Mouse (Mus musculus) stomach, embryonic 15.5 days (tissue): Measurements from ENCODE around the gene Fermt3. TPM values are rescaled to one million over a fixed set of nuclear protein-coding genes. Genes with fewer than 3 reads are reported as not detected.

Experiments
- ATAC-seq: fragments of 200-750 bp; cut with Nextera tagmentation; 2 replicates; pipeline ENCODE4 v1.8.0; 2017; ENCODE audit warnings: low read depth, moderate number of reproducible peaks, moderate TSS enrichment; ENCODE audit not compliant: insufficient read depth, low FRiP score
- H3K27ac ChIP-seq: fragments of 300-500 bp; sonication (generic); 2 replicates; pipeline ENCODE4 v1.5.1; 2015; ENCODE audit warnings: mild to moderate bottlenecking, inconsistent platforms
- H3K27me3 ChIP-seq: fragments of 300-500 bp; sonication (generic); replicated peaks from 2 replicates; pipeline ENCODE4 v1.6.1; 2015; ENCODE audit warnings: inconsistent platforms
- H3K36me3 ChIP-seq: fragments of 300-500 bp; sonication (generic); 2 replicates; pipeline ENCODE4 v1.6.1; 2015; ENCODE audit warnings: inconsistent platforms
- H3K4me1 ChIP-seq: fragments of 300-500 bp; sonication (generic); 2 replicates; pipeline ENCODE4 v1.6.1; 2015; ENCODE audit warnings: inconsistent platforms
- H3K4me2 ChIP-seq: fragments of 300-500 bp; sonication (generic); 2 replicates; pipeline ENCODE4 v1.6.1; 2015; ENCODE audit warnings: mild to moderate bottlenecking, inconsistent platforms
- H3K4me3 ChIP-seq: fragments of 300-500 bp; sonication (generic); replicated peaks from 2 replicates; pipeline ENCODE4 v1.5.1; 2015; ENCODE audit warnings: inconsistent platforms
- H3K9ac ChIP-seq: fragments of 300-500 bp; sonication (generic); 2 replicates; pipeline ENCODE4 v1.6.1; 2015; ENCODE audit warnings: inconsistent platforms
- H3K9me3 ChIP-seq: fragments of 300-500 bp; sonication (generic); 2 replicates; pipeline ENCODE4 v1.6.1; 2016; ENCODE audit warnings: inconsistent platforms
- WGBS: fragments of 180-500 bp; shearing (Covaris S2); methylation state at CpG from one replicate; pipeline ENCODE4 v1.1.7; 2015; 5-methylcytosine and 5-hydroxymethylcytosine counted together
- polyA plus RNA-seq: library from polyadenylated mRNA; unstranded; fragments of >200 nt; fragmentation: Nextera tagmentation; extraction: Ambion mirVana; gene quantifications from 2 replicates; pipeline ENCODE4 v1.2.1, GENCODE M21; 2015

Fermt3 gene
- 14.0 and 16.2 TPM in 2 replicates for polyA plus RNA-seq

DNA sequence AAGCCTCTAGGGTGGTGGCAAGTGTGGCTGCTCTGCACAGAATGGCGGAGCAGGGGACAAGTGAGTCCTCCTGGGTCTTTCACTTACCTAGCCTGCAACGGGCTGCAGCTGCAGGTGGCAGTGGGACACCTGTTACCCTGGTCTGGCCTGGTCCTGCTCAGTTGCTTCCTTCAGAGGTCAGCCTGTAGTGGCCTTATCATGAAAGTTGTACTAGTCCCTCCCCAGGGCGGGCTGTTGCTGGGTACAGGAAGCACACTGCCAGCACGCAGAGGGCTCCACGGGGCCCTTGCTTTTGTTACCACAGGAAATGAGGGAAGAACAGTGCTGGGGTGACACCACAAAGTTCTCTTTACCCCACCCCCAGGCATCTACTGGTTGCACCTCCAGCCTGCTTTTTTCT lies at the start of gene Fermt3:
Fermt3 (minus strand) TSS at position 279 of the 400 bp plus-strand sequence.
- H3K4me2 ChIP-seq, result no peak within 1 kb of the TSS
- H3K27ac ChIP-seq, result peak within 1 kb of the TSS; percentile 9
- peak; percentile 76 for ATAC-seq
- no peak within 1 kb of the TSS for H3K9ac ChIP-seq
- WGBS, result 64% methylated on average over 5 of the region's 5 CpGs
- peak within 1 kb of the TSS; percentile 16 for H3K4me3 ChIP-seq
- H3K9me3 ChIP-seq, result no peaks in the 10 kb centered on the region
- no peaks in the 10 kb centered on the region for H3K4me1 ChIP-seq
- peaks cover 38% of the 10 kb centered on the region for H3K36me3 ChIP-seq
- no peaks in the 10 kb centered on the region for H3K27me3 ChIP-seq

DNA sequence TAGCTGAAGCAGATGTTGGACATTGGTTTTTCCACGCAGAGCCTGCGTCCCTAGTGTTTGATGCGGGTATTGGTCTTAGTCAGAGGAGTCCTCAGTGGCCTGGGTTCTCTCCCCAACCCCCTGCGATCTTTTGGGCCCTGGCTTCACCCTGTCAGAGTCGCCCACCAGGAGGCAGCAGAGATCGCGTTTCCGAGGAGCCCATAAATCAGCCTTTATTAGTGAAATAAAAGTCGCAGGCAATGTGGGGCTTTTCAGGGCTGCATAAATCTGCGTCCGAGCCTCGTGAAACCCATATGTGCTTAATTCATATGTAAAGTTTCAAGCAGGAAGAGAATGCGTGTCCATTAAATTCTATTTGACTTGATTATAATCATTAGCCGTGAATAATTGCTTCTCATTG lies 48.9 kb upstream of the Fermt3 start:
- ATAC-seq, result peak; percentile 19; the same call in 1 of the 2 replicates
- Histone ChIP-seq H3K9me3 (no peaks in the 10 kb centered on the region), H3K4me1 (peaks cover 54% of the 10 kb centered on the region), H3K4me2 (no peak overlapping the region), H3K9ac (no peak overlapping the region), H3K27me3 (no peaks in the 10 kb centered on the region), H3K27ac (no peak overlapping the region), H3K4me3 (no peak overlapping the region), H3K36me3 (no peaks in the 10 kb centered on the region)
- 5% methylated on average over 14 of the region's 14 CpGs for WGBS

GRCm38 (mm10) chr19:7067344-7068050 lies 48.2 kb upstream of the Fermt3 start:
- ATAC-seq, result no peak
- no peaks in the 10 kb centered on the region for H3K36me3 ChIP-seq
- 49% methylated on average over 20 of the region's 20 CpGs for WGBS
- no peak overlapping the region for H3K4me3 ChIP-seq
- no peak overlapping the region for H3K27ac ChIP-seq
- no peaks in the 10 kb centered on the region for H3K27me3 ChIP-seq
- H3K4me2 ChIP-seq, result no peak overlapping the region
- no peaks in the 10 kb centered on the region for H3K9me3 ChIP-seq
- H3K9ac ChIP-seq, result no peak overlapping the region
- peaks cover 54% of the 10 kb centered on the region for H3K4me1 ChIP-seq

DNA sequence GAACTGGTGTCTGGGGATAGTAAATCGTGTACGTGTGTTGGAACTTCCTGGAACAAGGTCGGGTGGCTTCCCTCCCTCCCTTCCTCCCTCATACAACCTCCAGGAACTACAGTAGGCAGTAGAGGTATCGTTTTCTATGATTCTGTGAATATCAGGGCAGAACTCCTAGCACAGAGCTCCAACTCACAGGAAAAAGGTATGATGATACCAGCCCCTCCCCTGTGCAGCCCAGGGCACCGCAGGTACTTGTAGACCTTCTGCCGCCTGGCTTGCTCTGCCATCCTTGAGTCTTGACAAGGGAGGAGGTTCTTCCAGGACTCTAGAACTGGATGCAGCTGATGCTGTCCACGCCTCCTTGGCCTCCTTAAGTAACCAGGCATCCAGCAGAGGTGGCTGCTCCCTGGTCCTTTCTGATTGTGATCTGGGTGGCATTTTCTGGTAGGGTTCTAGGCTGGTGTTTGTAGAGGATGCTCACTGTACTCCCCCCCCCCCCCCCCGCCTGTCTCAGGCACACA lies 47.6 kb upstream of the Fermt3 start:
- no peak for ATAC-seq
- Histone ChIP-seq H3K36me3 (no peaks in the 10 kb centered on the region), H3K27ac (peak overlapping the region; percentile 63; the same call in 1 of the 2 replicates), H3K9me3 (no peaks in the 10 kb centered on the region), H3K9ac (no peak overlapping the region), H3K4me1 (peaks cover 49% of the 10 kb centered on the region), H3K4me2 (no peak overlapping the region; the same call in 1 of the 2 replicates), H3K27me3 (no peaks in the 10 kb centered on the region), H3K4me3 (no peak overlapping the region)
- WGBS, result 34% methylated on average over 7 of the region's 8 CpGs

DNA sequence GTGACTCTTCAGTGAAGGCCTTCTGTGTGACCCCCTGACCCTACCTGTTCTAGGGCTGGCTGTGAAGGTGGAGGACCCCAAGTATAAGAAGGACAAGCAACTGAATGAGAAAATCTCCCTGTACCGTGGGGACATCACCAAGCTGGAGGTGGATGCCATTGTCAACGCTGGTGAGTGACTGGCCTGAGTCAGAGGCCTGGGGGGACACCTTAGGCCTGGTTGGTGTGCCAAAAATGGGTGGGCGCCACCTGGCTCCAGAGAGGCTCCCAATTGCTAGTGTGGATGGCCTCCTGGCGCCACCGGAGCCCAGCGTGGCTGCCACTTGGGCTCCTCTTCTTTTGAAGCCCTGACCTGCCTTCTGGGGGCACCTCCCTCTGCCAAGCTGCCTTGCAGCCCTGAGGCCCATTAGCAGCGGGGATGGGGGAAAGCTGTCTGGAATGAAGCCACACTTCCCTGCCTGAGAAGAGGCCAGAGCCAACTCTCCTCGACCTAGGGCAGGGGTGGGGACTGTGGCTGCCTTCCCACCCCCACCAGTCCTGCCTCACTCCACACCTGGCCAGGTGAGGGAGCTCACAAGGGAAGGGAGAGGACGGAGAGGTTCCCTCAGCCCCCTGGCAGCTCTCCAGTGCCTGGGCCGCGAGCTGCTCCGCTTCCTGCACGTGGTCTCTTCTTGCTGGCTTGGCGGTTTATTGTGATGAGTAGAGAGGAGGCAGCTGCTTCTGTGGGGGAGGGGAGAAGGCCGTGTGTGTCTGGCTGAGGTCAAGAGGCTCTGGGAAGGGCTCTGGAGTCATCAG lies 47.0 kb upstream of the Fermt3 start:
- H3K4me3 ChIP-seq, result no peak overlapping the region
- H3K9me3 ChIP-seq, result no peaks in the 10 kb centered on the region
- no peak for ATAC-seq
- H3K27ac ChIP-seq, result peak overlapping the region; percentile 63; the same call in 1 of the 2 replicates
- H3K36me3 ChIP-seq, result no peaks in the 10 kb centered on the region
- WGBS, result 36% methylated on average over 15 of the region's 15 CpGs
- peak overlapping the region; percentile 33; the same call in 1 of the 2 replicates for H3K4me2 ChIP-seq
- peaks cover 47% of the 10 kb centered on the region for H3K4me1 ChIP-seq
- no peaks in the 10 kb centered on the region for H3K27me3 ChIP-seq
- H3K9ac ChIP-seq, result no peak overlapping the region

GRCm38 (mm10) chr19:7064571-7064970 lies 45.3 kb upstream of the Fermt3 start:
- Histone ChIP-seq H3K36me3 (no peaks in the 10 kb centered on the region), H3K27me3 (no peaks in the 10 kb centered on the region), H3K27ac (no peak overlapping the region), H3K4me1 (peaks cover 36% of the 10 kb centered on the region), H3K9me3 (no peaks in the 10 kb centered on the region), H3K4me3 (no peak overlapping the region), H3K9ac (no peak overlapping the region), H3K4me2 (no peak overlapping the region)
- WGBS, result 4% methylated on average over 3 of the region's 3 CpGs
- peak; percentile 57; the same call in 1 of the 2 replicates for ATAC-seq

DNA sequence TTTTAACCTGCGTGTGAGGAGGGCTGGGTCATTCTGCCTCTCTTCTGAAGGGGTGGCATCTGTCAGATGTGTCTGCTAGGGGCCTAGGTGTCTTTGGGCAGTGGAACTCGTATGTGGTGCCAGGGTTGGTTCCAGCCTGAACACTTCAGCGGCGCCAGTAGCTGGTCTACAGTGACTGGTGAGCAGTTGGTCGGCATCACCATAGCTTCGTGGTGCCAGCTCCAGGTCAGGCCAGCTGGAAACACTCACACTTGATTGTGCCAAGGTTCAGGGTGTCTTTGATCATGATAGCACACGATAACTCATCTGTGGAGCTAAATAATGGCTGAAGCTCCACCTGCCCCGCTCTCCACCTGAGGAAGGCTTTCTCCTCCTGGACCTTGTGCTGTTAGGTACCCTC lies 43.6 kb upstream of the Fermt3 start:
- Histone ChIP-seq H3K9me3 (no peaks in the 10 kb centered on the region), H3K4me1 (peaks cover 26% of the 10 kb centered on the region), H3K27ac (no peak overlapping the region), H3K9ac (no peak overlapping the region), H3K27me3 (no peaks in the 10 kb centered on the region), H3K4me2 (no peak overlapping the region), H3K4me3 (no peak overlapping the region), H3K36me3 (no peaks in the 10 kb centered on the region)
- no peak for ATAC-seq
- WGBS, result 90% methylated on average over 8 of the region's 8 CpGs

DNA sequence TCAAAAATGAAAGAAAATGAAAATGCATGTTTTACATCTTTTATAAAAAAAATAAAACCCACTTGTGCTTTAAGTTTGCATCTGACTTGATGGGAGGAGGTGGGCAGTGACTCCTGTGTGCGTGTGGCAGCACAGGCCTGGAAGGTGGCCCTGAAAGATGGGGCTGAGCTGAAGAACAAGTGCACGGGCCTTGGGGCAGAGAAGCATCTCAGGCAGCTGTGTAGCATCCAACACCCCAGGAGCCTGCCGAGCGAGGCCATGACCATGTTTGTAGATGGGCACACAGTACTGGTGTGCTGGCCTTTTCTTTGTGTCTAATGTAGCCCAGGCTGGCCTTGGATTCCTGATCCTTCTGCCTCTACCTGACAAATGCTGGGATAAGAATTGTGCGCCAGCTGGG lies 42.8 kb upstream of the Fermt3 start:
- H3K4me2 ChIP-seq, result no peak overlapping the region
- no peak overlapping the region for H3K4me3 ChIP-seq
- 84% methylated on average over 5 of the region's 5 CpGs for WGBS
- ATAC-seq, result no peak
- H3K27me3 ChIP-seq, result no peaks in the 10 kb centered on the region
- no peak overlapping the region for H3K9ac ChIP-seq
- H3K9me3 ChIP-seq, result no peaks in the 10 kb centered on the region
- no peaks in the 10 kb centered on the region for H3K36me3 ChIP-seq
- H3K27ac ChIP-seq, result no peak overlapping the region
- H3K4me1 ChIP-seq, result peaks cover 28% of the 10 kb centered on the region

DNA sequence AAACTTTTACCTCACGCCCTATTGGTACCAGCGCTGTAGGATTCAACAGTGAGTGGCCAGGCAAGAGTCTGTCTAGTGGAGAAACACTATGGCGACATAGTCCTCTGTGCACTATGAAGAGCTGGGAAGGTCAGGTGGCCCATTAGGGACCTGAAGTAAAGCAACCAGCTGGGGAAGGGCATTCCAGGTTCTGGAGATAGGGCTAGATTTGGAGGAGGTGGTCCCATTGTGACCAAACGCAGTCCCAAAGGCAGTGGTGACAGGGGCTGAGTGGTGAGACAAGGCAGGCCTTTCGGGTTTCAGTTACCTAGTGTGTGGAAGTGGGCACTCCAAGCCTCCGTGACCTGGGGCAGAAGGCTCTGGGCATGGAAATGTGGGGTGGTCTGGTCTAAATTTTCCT lies 39.3 kb upstream of the Fermt3 start:
- no peak overlapping the region for H3K9ac ChIP-seq
- no peaks in the 10 kb centered on the region for H3K9me3 ChIP-seq
- H3K27ac ChIP-seq, result no peak overlapping the region
- H3K36me3 ChIP-seq, result no peaks in the 10 kb centered on the region
- no peak for ATAC-seq
- no peaks in the 10 kb centered on the region for H3K27me3 ChIP-seq
- H3K4me3 ChIP-seq, result no peak overlapping the region
- H3K4me1 ChIP-seq, result peaks cover 27% of the 10 kb centered on the region
- whole genome bisulfite sequencing, result 71% methylated on average over 6 of the region's 6 CpGs
- H3K4me2 ChIP-seq, result peak overlapping the region; percentile 100

- peak overlapping the region; percentile 76 for H3K27ac ChIP-seq
- H3K4me2 ChIP-seq, result peak overlapping the region; percentile 100
- H3K36me3 ChIP-seq, result no peaks in the 10 kb centered on the region
- WGBS, result 1% methylated on average over 15 of the region's 15 CpGs
- H3K9ac ChIP-seq, result no peak overlapping the region
- H3K27me3 ChIP-seq, result no peaks in the 10 kb centered on the region
- H3K4me3 ChIP-seq, result peak overlapping the region; percentile 71
- ATAC-seq, result peak; percentile 84
- H3K9me3 ChIP-seq, result no peaks in the 10 kb centered on the region
- H3K4me1 ChIP-seq, result peaks cover 27% of the 10 kb centered on the region
Measured at GRCm38 (mm10) chr19:7057722-7058207, 38.5 kb upstream of the Fermt3 start.

DNA sequence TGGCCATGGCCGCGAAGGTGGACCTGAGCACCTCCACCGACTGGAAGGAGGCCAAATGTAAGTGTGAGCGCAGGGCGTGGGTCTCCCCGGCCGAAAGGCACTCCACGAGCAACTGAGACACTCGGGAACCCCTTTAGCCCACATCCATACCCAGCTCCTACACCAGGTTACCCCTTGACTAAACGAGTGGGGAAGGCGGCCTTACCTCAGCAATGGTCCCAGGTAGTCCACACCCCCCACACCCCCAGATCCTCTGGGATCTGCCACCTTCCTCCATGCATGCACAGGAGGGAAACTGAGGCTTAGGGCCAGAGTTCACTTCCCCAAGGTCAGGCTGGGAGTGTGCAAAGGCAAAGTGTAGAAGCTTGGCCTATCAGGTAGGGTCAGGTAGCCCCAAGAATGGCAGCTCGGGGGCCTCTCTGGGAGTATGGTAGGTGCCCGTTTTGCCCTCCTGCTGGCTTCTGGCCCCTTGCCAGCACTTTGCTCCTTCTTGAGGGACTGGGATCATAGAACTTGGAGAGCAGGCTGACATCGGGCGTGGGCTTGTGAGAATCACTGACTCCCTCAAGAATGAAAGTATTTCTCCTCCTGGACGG lies 38.0 kb upstream of the Fermt3 start:
- peak overlapping the region; percentile 50 for H3K9ac ChIP-seq
- no peaks in the 10 kb centered on the region for H3K27me3 ChIP-seq
- ATAC-seq, result peak; percentile 12
- 3% methylated on average over 14 of the region's 16 CpGs for WGBS
- peaks cover 27% of the 10 kb centered on the region for H3K4me1 ChIP-seq
- no peaks in the 10 kb centered on the region for H3K36me3 ChIP-seq
- peak overlapping the region; percentile 76 for H3K27ac ChIP-seq
- H3K4me3 ChIP-seq, result peak overlapping the region; percentile 71
- no peaks in the 10 kb centered on the region for H3K9me3 ChIP-seq
- peak overlapping the region; percentile 100 for H3K4me2 ChIP-seq
